Mouse (Mus musculus) neural tube, embryonic 14.5 days (tissue): ENCODE measurements around the gene Ankrd17. TPM values are rescaled to one million over a fixed set of nuclear protein-coding genes. Genes with fewer than 3 reads are reported as not detected.

Experiments
- polyA plus RNA-seq: library from polyadenylated mRNA; unstranded; fragments of >200 nt; fragmentation: Nextera tagmentation; extraction: Ambion mirVana; gene quantifications from 2 replicates; pipeline ENCODE4 v1.2.1, GENCODE M21; 2014

The Ankrd17 gene
- polyA plus RNA-seq, 1 experiment from 2014 or later: 41.1 TPM

Other genes starting within 250 kb of the Ankrd17 start
- gene Cox18, start 142.6 kb downstream of the Ankrd17 start, polyA plus RNA-seq: 43.1 and 47.9 TPM in 2 replicates
- gene Gm9958, start 627 bp upstream of the Ankrd17 start, polyA plus RNA-seq: 4.6 and 5.3 TPM in 2 replicates
- 1.9 and 2.4 TPM in 2 replicates for gene Alb, start 94.3 kb upstream of the Ankrd17 start, polyA plus RNA-seq
- gene Afp, start 124.2 kb upstream of the Ankrd17 start, polyA plus RNA-seq: 4.6 and 5.5 TPM in 2 replicates
- not detected in 2 replicates for gene Afm, start 152.4 kb upstream of the Ankrd17 start, polyA plus RNA-seq
- gene 5830473C10Rik, start 194.5 kb upstream of the Ankrd17 start, polyA plus RNA-seq: not detected in 2 replicates